Mouse (Mus musculus) naive thymus-derived CD4-positive, alpha-beta T cell, adult 5 months (primary cell): ENCODE measurements around the gene Xpc. TPM values are rescaled to one million over a fixed set of nuclear protein-coding genes. Genes with fewer than 3 reads are reported as not detected.

Experiments used
- polyA plus RNA-seq: library from polyadenylated mRNA; unstranded; fragments of 100-300 nt; shearing (Covaris generic); gene quantifications from one replicate; pipeline ENCODE4 v1.2.1, GENCODE M21; 2017

The Xpc gene
- polyA plus RNA-seq, result 21.1 TPM

GRCm38 (mm10) chr6:91515545-91516449, at the start of gene Xpc, which contains the start of gene Lsm3:
Gene Xpc, minus strand, starts transcription at chr6:91515888.
Gene Lsm3, plus strand, starts transcription at chr6:91515928.

GRCm38 (mm10) chr6:91472868-91473804, 42.6 kb downstream of the Xpc start, which contains the start of the genes Chchd4 and Tmem43:
Gene Chchd4, minus strand, starts transcription at chr6:91473546.
Gene Tmem43, plus strand, starts transcription at chr6:91473703.

Other genes starting within 250 kb of the Xpc start
- not detected for gene Wnt7a, start 104.5 kb downstream of the Xpc start, polyA plus RNA-seq
- gene Chchd4, start 42.3 kb downstream of the Xpc start, polyA plus RNA-seq, result 11.9 TPM
- gene Tmem43, start 42.2 kb downstream of the Xpc start, polyA plus RNA-seq, result 47.1 TPM
- 97.1 TPM for gene Lsm3, start within 50 bp of the Xpc start, polyA plus RNA-seq
- 104 TPM for gene Slc6a6, start 168.2 kb upstream of the Xpc start, polyA plus RNA-seq